Mouse (Mus musculus) hindbrain, embryonic 11.5 days (tissue): ENCODE data around the gene Iqcb1. TPM values are rescaled to one million over a fixed set of nuclear protein-coding genes. Genes with fewer than 3 reads are reported as not detected.
"Not testable (repeated sequence)": the region's sequence is repeated elsewhere in the genome, so short reads cannot be mapped to it uniquely, and the experiment has no call there.

Source experiments
- ATAC-seq: fragments of 200-750 bp; cut with Nextera tagmentation; 2 replicates; pipeline ENCODE4 v1.8.0; 2017; ENCODE audit warnings: mild to moderate bottlenecking, moderate TSS enrichment, moderate library complexity; ENCODE audit not compliant: low FRiP score
- DNase-seq: peaks from one replicate; pipeline ENCODE4 v3.0.0-alpha.2; 2015; ENCODE audit warnings: low spot score
- H3K27ac ChIP-seq: fragments of 300-500 bp; sonication (generic); 2 replicates; pipeline ENCODE4 v1.5.1; 2014; ENCODE audit warnings: mild to moderate bottlenecking, low read depth, low read length
- H3K27me3 ChIP-seq: fragments of 300-500 bp; sonication (generic); 2 replicates; pipeline ENCODE4 v1.6.1; 2014; ENCODE audit warnings: mild to moderate bottlenecking, low read length, moderate library complexity, mixed read lengths; ENCODE audit not compliant: control insufficient read depth, insufficient read depth
- H3K36me3 ChIP-seq: fragments of 300-500 bp; sonication (generic); 2 replicates; pipeline ENCODE4 v1.6.1; 2014; ENCODE audit warnings: mild to moderate bottlenecking, low read length, moderate library complexity, mixed read lengths; ENCODE audit not compliant: control insufficient read depth, insufficient read depth
- H3K4me1 ChIP-seq: fragments of 300-500 bp; sonication (generic); replicated peaks from 2 replicates; pipeline ENCODE4 v1.6.1; 2014; ENCODE audit warnings: low read length, mixed read lengths; ENCODE audit not compliant: control insufficient read depth, insufficient read depth
- H3K4me2 ChIP-seq: fragments of 300-500 bp; sonication (generic); replicated peaks from 2 replicates; pipeline ENCODE4 v1.6.1; 2014; ENCODE audit warnings: mild to moderate bottlenecking, low read depth, low read length
- H3K4me3 ChIP-seq: fragments of 300-500 bp; sonication (generic); 2 replicates; pipeline ENCODE4 v1.5.1; 2014; ENCODE audit warnings: low read depth, low read length
- H3K9ac ChIP-seq: fragments of 300-500 bp; sonication (generic); 2 replicates; pipeline ENCODE4 v1.6.1; 2014; ENCODE audit warnings: low read depth, low read length
- H3K9me3 ChIP-seq: fragments of 300-500 bp; sonication (generic); 2 replicates; pipeline ENCODE4 v1.6.1; 2016; ENCODE audit warnings: low read length; ENCODE audit not compliant: control insufficient read depth
- WGBS: fragments of 180-500 bp; shearing (Covaris S2); extraction: QIAGEN DNeasy Blood & Tissue Kit; methylation state at CpG from one replicate; pipeline ENCODE4 v1.1.7; 2014; 5-methylcytosine and 5-hydroxymethylcytosine counted together
- polyA plus RNA-seq: library from polyadenylated mRNA; unstranded; fragments of >200 nt; fragmentation: Nextera tagmentation; extraction: Ambion mirVana; gene quantifications from 2 replicates; pipeline ENCODE4 v1.2.1, GENCODE M21; 2014

Gene Iqcb1
- polyA plus RNA-seq, 1 experiment from 2014 or later, result 74.3 TPM

DNA sequence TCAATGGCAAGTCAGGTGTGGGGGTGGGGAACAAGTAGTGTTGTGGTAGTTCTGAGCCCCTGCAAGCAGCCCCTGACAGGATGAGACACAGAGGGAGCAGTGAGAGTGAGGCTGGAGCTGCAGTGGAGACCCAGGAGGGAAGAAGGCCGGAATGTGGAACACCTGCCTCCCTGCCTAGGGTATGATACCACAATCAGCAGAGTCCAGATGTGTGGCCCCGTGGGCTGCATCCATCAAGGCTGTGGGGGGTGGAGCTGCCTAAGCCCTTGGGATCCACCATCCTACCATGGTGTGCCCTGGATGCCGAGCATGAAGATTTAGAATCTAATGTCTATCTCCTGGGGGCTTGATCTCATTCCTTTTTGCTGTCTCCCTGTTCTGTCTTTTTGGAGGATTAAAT is 14.5 kb upstream of the Iqcb1 start:
- H3K9ac ChIP-seq, result no peak overlapping the region
- H3K27ac ChIP-seq, result no peak overlapping the region
- H3K9me3 ChIP-seq, result no peaks in the 10 kb centered on the region
- no peak for ATAC-seq
- no peak for DNase-seq
- no peaks in the 10 kb centered on the region for H3K4me1 ChIP-seq
- no peak overlapping the region for H3K4me2 ChIP-seq
- H3K36me3 ChIP-seq, result no peaks in the 10 kb centered on the region
- H3K27me3 ChIP-seq, result no peaks in the 10 kb centered on the region
- no peak overlapping the region for H3K4me3 ChIP-seq
- 62% methylated on average over 3 of the region's 3 CpGs for WGBS

DNA sequence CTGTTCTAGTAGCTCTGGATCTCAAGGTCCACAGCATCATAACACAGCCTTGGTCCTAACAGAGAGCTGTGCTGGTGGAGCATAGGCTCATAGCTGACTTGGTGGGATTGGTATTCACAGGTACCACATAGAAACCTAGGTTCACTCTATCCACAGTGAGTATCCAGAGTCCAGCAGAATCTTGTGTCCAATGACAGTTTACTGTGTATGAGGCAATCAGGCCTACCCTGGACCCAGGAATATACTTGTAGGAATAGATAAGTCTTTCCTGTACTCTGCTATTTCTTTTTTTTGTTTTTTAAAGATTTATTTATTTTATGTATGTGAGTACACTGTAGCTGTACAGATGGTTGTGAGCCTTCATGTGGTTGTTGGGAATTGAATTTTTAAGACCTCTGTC is 11.3 kb upstream of the Iqcb1 start:
- Histone ChIP-seq H3K4me1 (no peaks in the 10 kb centered on the region), H3K27me3 (no peaks in the 10 kb centered on the region), H3K4me3 (no peak overlapping the region), H3K9ac (no peak overlapping the region), H3K36me3 (no peaks in the 10 kb centered on the region), H3K9me3 (no peaks in the 10 kb centered on the region), H3K27ac (no peak overlapping the region), H3K4me2 (no peak overlapping the region)
- no peak for DNase-seq
- no peak; the same call in 1 of the 2 replicates for ATAC-seq

DNA sequence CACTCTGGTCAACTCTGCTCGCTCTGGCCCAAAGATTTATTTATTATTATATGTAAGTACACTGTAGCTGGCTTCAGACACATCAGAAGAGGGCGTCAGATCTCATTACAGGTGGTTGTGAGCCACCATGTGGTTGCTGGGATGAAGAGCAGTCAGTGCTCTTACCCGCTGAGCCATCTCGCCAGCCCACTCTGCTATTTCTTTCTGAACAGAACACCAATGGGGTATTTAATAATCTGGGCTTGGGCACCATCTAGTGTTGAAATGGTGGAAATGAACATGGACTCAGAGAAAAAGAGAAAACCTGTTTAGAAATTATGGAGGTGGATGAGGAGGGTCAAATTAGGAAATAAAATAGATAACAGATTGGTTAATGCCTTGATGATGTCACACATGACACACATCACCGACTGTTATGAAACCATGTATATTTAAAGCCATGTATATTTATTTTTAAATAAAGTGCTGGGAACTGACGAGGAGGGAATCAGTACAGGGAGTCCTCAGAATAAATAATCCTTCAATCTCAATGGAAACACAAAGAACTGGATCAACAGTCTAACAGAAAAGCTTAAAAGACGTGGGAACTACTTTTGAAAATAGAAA is 10.8 kb upstream of the Iqcb1 start:
- 23% methylated on average over 7 of the region's 7 CpGs for WGBS
- H3K9ac ChIP-seq, result no peak overlapping the region
- ATAC-seq, result peak; percentile 91

DNA sequence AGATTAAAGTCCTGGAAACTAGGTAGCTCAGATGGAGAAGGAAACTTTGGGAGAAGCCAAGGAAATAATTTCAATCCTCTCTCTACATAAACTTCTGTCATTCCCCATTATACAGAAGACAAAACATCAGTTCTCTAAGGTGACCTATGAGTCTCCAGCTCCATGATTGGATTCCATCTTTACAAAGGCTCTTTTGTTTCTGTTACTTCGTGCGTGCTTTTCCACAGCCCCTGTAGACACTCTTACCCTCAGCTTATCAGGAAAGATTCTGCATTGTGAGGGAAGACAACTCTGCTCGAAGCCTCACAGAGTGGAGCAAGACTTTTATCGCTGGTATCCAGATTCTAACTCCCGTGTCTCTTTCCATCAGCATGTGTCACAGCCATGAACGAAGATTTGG is 8.2 kb upstream of the Iqcb1 start:
- H3K27me3 ChIP-seq, result no peaks in the 10 kb centered on the region
- no peak overlapping the region for H3K27ac ChIP-seq
- no peak overlapping the region for H3K4me3 ChIP-seq
- no peaks in the 10 kb centered on the region for H3K36me3 ChIP-seq
- H3K4me2 ChIP-seq, result no peak overlapping the region
- no peak overlapping the region for H3K9ac ChIP-seq
- 63% methylated on average over 6 of the region's 6 CpGs for WGBS
- H3K4me1 ChIP-seq, result no peaks in the 10 kb centered on the region
- DNase-seq (no peak), ATAC-seq (no peak)
- H3K9me3 ChIP-seq, result no peaks in the 10 kb centered on the region

More for the DNA sequence above, 10.8 kb upstream of the Iqcb1 start:
- Histone ChIP-seq H3K9me3 (no peaks in the 10 kb centered on the region), H3K36me3 (no peaks in the 10 kb centered on the region), H3K27ac (no peak overlapping the region), H3K4me1 (no peaks in the 10 kb centered on the region), H3K27me3 (no peaks in the 10 kb centered on the region), H3K4me2 (no peak overlapping the region), H3K4me3 (no peak overlapping the region)
- DNase-seq, result peak; percentile 81

DNA sequence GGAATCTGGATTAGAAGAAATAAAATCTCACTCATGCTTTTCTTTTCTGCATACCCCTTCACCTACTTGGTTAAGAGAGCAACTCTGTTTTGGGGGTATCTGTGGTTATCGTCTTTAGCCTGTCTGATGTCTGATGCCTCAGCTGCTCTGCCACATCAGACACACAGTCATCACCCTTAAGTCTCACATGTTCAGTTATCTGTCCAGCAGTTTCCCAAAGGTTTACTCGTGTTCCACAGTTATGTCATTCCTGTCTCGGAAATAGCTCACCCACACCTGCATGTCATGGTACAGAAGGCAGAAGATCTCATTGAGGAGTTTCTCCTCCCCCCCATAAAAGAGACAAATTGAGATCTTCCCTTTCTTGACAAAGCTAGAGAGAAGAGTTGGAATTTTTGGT is 7.4 kb upstream of the Iqcb1 start:
- Histone ChIP-seq H3K36me3 (no peaks in the 10 kb centered on the region), H3K9me3 (no peaks in the 10 kb centered on the region), H3K9ac (no peak overlapping the region), H3K4me1 (no peaks in the 10 kb centered on the region), H3K4me2 (no peak overlapping the region), H3K27ac (no peak overlapping the region), H3K27me3 (no peaks in the 10 kb centered on the region), H3K4me3 (no peak overlapping the region)
- 82% methylated on average over 3 of the region's 3 CpGs for WGBS
- DNase-seq, result no peak
- ATAC-seq, result no peak

DNA sequence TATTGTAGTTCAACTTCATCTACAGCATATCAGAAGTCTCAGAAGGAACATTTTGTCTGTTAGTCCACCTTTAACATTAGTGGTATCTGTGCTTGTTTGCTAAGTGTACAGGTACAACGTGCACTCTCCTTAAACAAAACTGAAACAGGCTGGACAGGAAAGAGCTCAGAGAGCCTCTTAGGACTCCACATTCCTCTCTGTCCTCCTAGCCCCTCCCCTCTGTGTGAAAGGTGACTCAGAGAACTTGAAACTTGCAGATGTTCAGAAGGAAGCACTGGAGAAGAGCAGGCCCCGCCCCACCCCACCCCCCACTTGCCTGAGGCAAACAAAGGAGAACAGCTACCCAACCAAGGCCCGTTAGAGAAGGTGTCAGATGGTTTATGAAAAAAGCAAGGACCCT is 6.7 kb upstream of the Iqcb1 start:
- DNase-seq (peak; percentile 8), ATAC-seq (no peak)
- H3K27ac ChIP-seq, result no peak overlapping the region
- H3K4me1 ChIP-seq, result no peaks in the 10 kb centered on the region
- H3K9ac ChIP-seq, result no peak overlapping the region
- WGBS, result 10% methylated on average over 3 of the region's 3 CpGs
- H3K36me3 ChIP-seq, result no peaks in the 10 kb centered on the region
- H3K9me3 ChIP-seq, result no peaks in the 10 kb centered on the region
- no peak overlapping the region for H3K4me2 ChIP-seq
- no peaks in the 10 kb centered on the region for H3K27me3 ChIP-seq
- H3K4me3 ChIP-seq, result no peak overlapping the region

DNA sequence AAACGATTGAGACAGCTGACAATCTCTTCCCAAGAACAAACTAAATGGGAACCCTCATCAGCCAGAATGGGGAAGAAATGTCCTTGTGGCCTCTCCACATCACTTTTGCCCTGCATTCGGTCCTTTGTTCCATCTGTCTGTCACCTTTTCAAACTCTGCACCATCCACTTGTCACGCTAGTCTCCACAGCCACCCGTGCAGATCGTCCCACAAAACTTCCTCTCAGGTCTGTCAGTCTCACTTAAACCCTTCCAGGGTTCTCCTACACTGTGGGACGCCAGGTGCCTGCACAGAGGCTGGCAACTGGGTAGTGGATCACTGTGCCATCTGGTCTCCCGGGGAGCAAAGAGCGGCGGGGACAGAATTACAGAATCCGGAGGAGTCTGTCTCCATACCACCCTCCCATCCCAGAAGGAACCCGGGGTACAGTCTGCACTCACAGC is 553 bp upstream of the Iqcb1 start:
- Histone ChIP-seq H3K27ac (no peak overlapping the region), H3K4me1 (no peaks in the 10 kb centered on the region), H3K9ac (peak overlapping the region; percentile 36; the same call in 1 of the 2 replicates), H3K4me3 (peak overlapping the region; percentile 80), H3K9me3 (no peaks in the 10 kb centered on the region), H3K4me2 (peak overlapping the region; percentile 82), H3K27me3 (no peaks in the 10 kb centered on the region), H3K36me3 (no peaks in the 10 kb centered on the region)
- DNase-seq (no peak), ATAC-seq (no peak)
- WGBS, result 2% methylated on average over 11 of the region's 11 CpGs

DNA sequence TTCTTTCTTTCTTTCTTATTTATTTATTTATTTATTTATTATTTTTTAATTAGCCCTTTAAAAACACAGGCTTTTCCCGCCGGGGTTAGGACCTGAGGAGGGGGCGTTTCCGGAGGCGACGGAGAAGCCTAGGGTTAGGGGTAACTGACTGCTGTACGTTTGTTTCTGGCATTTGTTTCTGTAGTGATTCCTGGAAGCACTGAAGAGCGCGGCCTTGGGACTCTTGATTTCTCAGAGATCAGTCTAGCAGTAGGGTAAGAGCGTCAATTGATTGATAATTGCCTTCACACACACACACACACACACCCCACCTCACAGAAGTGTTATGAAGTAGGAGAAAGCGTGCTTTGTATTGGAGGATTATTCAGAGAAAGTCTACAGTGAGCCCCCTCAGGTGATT is 635 bp downstream of the Iqcb1 start:
- Histone ChIP-seq H3K4me1 (no peaks in the 10 kb centered on the region), H3K4me3 (peak overlapping the region; percentile 80), H3K4me2 (peak overlapping the region; percentile 82), H3K27me3 (no peaks in the 10 kb centered on the region), H3K9ac (peak overlapping the region; percentile 75), H3K9me3 (no peaks in the 10 kb centered on the region), H3K36me3 (no peaks in the 10 kb centered on the region), H3K27ac (no peak overlapping the region)
- 6% methylated on average over 11 of the region's 11 CpGs for WGBS
- peak; percentile 39 for ATAC-seq
- peak; percentile 42 for DNase-seq

DNA sequence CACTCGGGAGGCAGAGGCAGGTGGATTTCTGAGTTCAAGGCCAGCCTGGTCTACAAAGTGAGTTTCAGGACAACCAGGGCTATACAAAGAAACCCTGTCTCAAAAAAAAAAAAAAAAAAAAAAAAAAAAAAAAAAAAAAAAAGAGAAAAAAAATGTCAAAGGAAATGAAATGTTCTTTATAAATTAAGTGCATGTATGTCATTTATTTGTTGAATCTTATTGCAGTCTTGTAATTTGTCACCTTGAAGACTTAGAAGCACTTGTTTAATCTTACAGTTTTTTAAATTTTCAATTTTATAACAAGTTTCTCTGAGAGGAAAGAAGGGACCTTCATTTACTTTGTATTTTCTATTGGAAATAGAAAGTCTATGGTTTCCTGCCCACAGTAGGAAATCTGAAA is 18.7 kb downstream of the Iqcb1 start:
- not testable (repeated sequence) for H3K27ac ChIP-seq, H3K27me3 ChIP-seq, H3K4me3 ChIP-seq, ATAC-seq, H3K9me3 ChIP-seq, DNase-seq, H3K4me2 ChIP-seq, H3K4me1 ChIP-seq, H3K9ac ChIP-seq, H3K36me3 ChIP-seq
- 89% methylated on average over 1 of the region's 1 CpGs for WGBS
